Mouse (Mus musculus) intestine, embryonic 14.5 days (tissue): Measurements from ENCODE around the gene Ubl3. TPM values are rescaled to one million over a fixed set of nuclear protein-coding genes. Genes with fewer than 3 reads are reported as not detected.
A peak's percentile ranks its signal among the peaks of the same experiment; 100 is the strongest.

Experiments used
- ATAC-seq: fragments of 200-750 bp; cut with Nextera tagmentation; replicated peaks from 2 replicates; pipeline ENCODE4 v1.8.0; 2017; ENCODE audit warnings: low read depth, moderate number of reproducible peaks, moderate TSS enrichment, moderate library complexity; ENCODE audit not compliant: low FRiP score, low TSS enrichment
- DNase-seq: peaks from one replicate; pipeline ENCODE4 v3.0.0-alpha.2; 2018; ENCODE audit warnings: low spot score
- H3K27ac ChIP-seq: fragments of 300-500 bp; sonication (generic); 2 replicates; pipeline ENCODE4 v1.5.1; 2014; ENCODE audit warnings: low read depth, mild to moderate bottlenecking, control low read depth
- H3K27me3 ChIP-seq: fragments of 300-500 bp; sonication (generic); replicated peaks from 2 replicates; pipeline ENCODE4 v1.6.1; 2014; ENCODE audit warnings: low read length, control low read depth; ENCODE audit not compliant: control insufficient read depth, insufficient read depth
- H3K36me3 ChIP-seq: fragments of 300-500 bp; sonication (generic); 2 replicates; pipeline ENCODE4 v1.6.1; 2014; ENCODE audit warnings: low read length, control low read depth; ENCODE audit not compliant: control insufficient read depth, insufficient read depth
- H3K4me1 ChIP-seq: fragments of 300-500 bp; sonication (generic); replicated peaks from 2 replicates; pipeline ENCODE4 v1.6.1; 2014; ENCODE audit warnings: low read length, control low read depth, mixed read lengths; ENCODE audit not compliant: control insufficient read depth, insufficient read depth
- H3K4me2 ChIP-seq: fragments of 300-500 bp; sonication (generic); 2 replicates; pipeline ENCODE4 v1.6.1; 2014; ENCODE audit warnings: low read length
- H3K4me3 ChIP-seq: fragments of 300-500 bp; sonication (generic); 2 replicates; pipeline ENCODE4 v1.5.1; 2014; ENCODE audit warnings: low read depth, low read length, control low read depth, mixed read lengths
- H3K9ac ChIP-seq: fragments of 300-500 bp; sonication (generic); 2 replicates; pipeline ENCODE4 v1.6.1; 2014; ENCODE audit warnings: mild to moderate bottlenecking, low read length
- H3K9me3 ChIP-seq: fragments of 300-500 bp; sonication (generic); 2 replicates; pipeline ENCODE4 v1.6.1; 2016; ENCODE audit warnings: low read length, control low read depth; ENCODE audit not compliant: control insufficient read depth
- WGBS: fragments of 180-500 bp; shearing (Covaris S2); extraction: QIAGEN DNeasy Blood & Tissue Kit; methylation state at CpG from one replicate; pipeline ENCODE4 v1.1.7; 2014; 5-methylcytosine and 5-hydroxymethylcytosine counted together
- polyA plus RNA-seq: library from polyadenylated mRNA; unstranded; fragments of >200 nt; fragmentation: Nextera tagmentation; extraction: Ambion mirVana; gene quantifications from 2 replicates; pipeline ENCODE4 v1.2.1, GENCODE M21; 2014

The Ubl3 gene
- polyA plus RNA-seq, 1 experiment from 2014 or later = 75.4 TPM

- no peaks in the 10 kb centered on the region for H3K4me1 ChIP-seq
These were observed 47.2 kb downstream of the Ubl3 start for GRCm38 (mm10) chr5:148505381-148505780.

GRCm38 (mm10) chr5:148502237-148502636 lies 50.4 kb downstream of the Ubl3 start:
- H3K4me1 ChIP-seq = no peaks in the 10 kb centered on the region
- H3K4me3 ChIP-seq = no peak overlapping the region
- no peak overlapping the region for H3K27ac ChIP-seq
- H3K9ac ChIP-seq = no peak overlapping the region
- H3K9me3 ChIP-seq = no peaks in the 10 kb centered on the region
- H3K27me3 ChIP-seq = no peaks in the 10 kb centered on the region
- peaks cover 20% of the 10 kb centered on the region for H3K36me3 ChIP-seq
- ATAC-seq = no peak
- WGBS = 92% methylated on average over 6 of the region's 6 CpGs
- DNase-seq = no peak
- H3K4me2 ChIP-seq = no peak overlapping the region

More at GRCm38 (mm10) chr5:148505381-148505780, 47.2 kb downstream of the Ubl3 start:
- DNase-seq (no peak), ATAC-seq (no peak)
- H3K4me3 ChIP-seq = no peak overlapping the region
- H3K9me3 ChIP-seq = no peaks in the 10 kb centered on the region
- no peaks in the 10 kb centered on the region for H3K27me3 ChIP-seq
- no peak overlapping the region for H3K9ac ChIP-seq
- peaks cover 39% of the 10 kb centered on the region for H3K36me3 ChIP-seq
- no peak overlapping the region for H3K4me2 ChIP-seq
- H3K27ac ChIP-seq = no peak overlapping the region
- WGBS = 96% methylated on average over 17 of the region's 17 CpGs

GRCm38 (mm10) chr5:148501228-148501957 lies 51.2 kb downstream of the Ubl3 start:
- Histone ChIP-seq H3K4me2 (no peak overlapping the region), H3K27ac (no peak overlapping the region), H3K9ac (no peak overlapping the region), H3K9me3 (no peaks in the 10 kb centered on the region), H3K4me1 (no peaks in the 10 kb centered on the region), H3K4me3 (no peak overlapping the region), H3K36me3 (peaks cover 13% of the 10 kb centered on the region), H3K27me3 (no peaks in the 10 kb centered on the region)
- WGBS = 84% methylated on average over 6 of the region's 6 CpGs
- ATAC-seq (no peak), DNase-seq (no peak)

- Histone ChIP-seq H3K9me3 (no peaks in the 10 kb centered on the region), H3K4me3 (no peak overlapping the region), H3K9ac (no peak overlapping the region), H3K27ac (no peak overlapping the region), H3K27me3 (no peaks in the 10 kb centered on the region), H3K4me1 (no peaks in the 10 kb centered on the region), H3K4me2 (no peak overlapping the region), H3K36me3 (peaks cover 5% of the 10 kb centered on the region)
- ATAC-seq (no peak), DNase-seq (no peak)
- 75% methylated on average over 8 of the region's 8 CpGs for WGBS
These were observed 52.1 kb downstream of the Ubl3 start for GRCm38 (mm10) chr5:148500516-148500915.

GRCm38 (mm10) chr5:148499616-148500015 lies 53.0 kb downstream of the Ubl3 start:
- no peaks in the 10 kb centered on the region for H3K9me3 ChIP-seq
- H3K9ac ChIP-seq = no peak overlapping the region
- H3K4me2 ChIP-seq = no peak overlapping the region
- H3K36me3 ChIP-seq = no peaks in the 10 kb centered on the region; the same call in 1 of the 2 replicates
- H3K4me3 ChIP-seq = no peak overlapping the region
- DNase-seq (no peak), ATAC-seq (no peak)
- no peaks in the 10 kb centered on the region for H3K4me1 ChIP-seq
- H3K27ac ChIP-seq = no peak overlapping the region
- 70% methylated on average over 5 of the region's 5 CpGs for WGBS
- H3K27me3 ChIP-seq = no peaks in the 10 kb centered on the region

- no peak overlapping the region for H3K4me3 ChIP-seq
- ATAC-seq = no peak
- no peak overlapping the region for H3K4me2 ChIP-seq
- no peaks in the 10 kb centered on the region for H3K27me3 ChIP-seq
- no peaks in the 10 kb centered on the region for H3K4me1 ChIP-seq
- H3K36me3 ChIP-seq = no peaks in the 10 kb centered on the region
- H3K9me3 ChIP-seq = no peaks in the 10 kb centered on the region
- H3K9ac ChIP-seq = no peak overlapping the region
- no peak overlapping the region for H3K27ac ChIP-seq
- DNase-seq = no peak
- WGBS = 84% methylated on average over 6 of the region's 6 CpGs
These were observed 56.6 kb downstream of the Ubl3 start for GRCm38 (mm10) chr5:148495991-148496390.

- Histone ChIP-seq H3K27ac (no peak overlapping the region), H3K4me3 (no peak overlapping the region), H3K9ac (no peak overlapping the region), H3K9me3 (no peaks in the 10 kb centered on the region), H3K27me3 (no peaks in the 10 kb centered on the region), H3K4me2 (no peak overlapping the region), H3K36me3 (no peaks in the 10 kb centered on the region), H3K4me1 (no peaks in the 10 kb centered on the region)
- DNase-seq (peak; percentile 63), ATAC-seq (peak; percentile 44; the same call in 1 of the 2 replicates)
- 43% methylated on average over 10 of the region's 10 CpGs for WGBS
These were observed 57.4 kb downstream of the Ubl3 start for GRCm38 (mm10) chr5:148495173-148495572.

- Histone ChIP-seq H3K9ac (no peak overlapping the region), H3K4me3 (no peak overlapping the region), H3K36me3 (no peaks in the 10 kb centered on the region), H3K9me3 (no peaks in the 10 kb centered on the region), H3K4me2 (no peak overlapping the region), H3K27me3 (no peaks in the 10 kb centered on the region), H3K4me1 (no peaks in the 10 kb centered on the region), H3K27ac (no peak overlapping the region)
- WGBS = 99% methylated on average over 5 of the region's 5 CpGs
- ATAC-seq (no peak), DNase-seq (no peak)
These were observed 58.3 kb downstream of the Ubl3 start for GRCm38 (mm10) chr5:148494249-148494648.

- Histone ChIP-seq H3K9ac (no peak overlapping the region), H3K4me1 (no peaks in the 10 kb centered on the region), H3K4me3 (no peak overlapping the region), H3K27me3 (no peaks in the 10 kb centered on the region), H3K9me3 (no peaks in the 10 kb centered on the region), H3K36me3 (no peaks in the 10 kb centered on the region), H3K4me2 (no peak overlapping the region), H3K27ac (no peak overlapping the region)
- 90% methylated on average over 4 of the region's 4 CpGs for WGBS
- ATAC-seq = no peak
- no peak for DNase-seq
These were observed 59.6 kb downstream of the Ubl3 start for GRCm38 (mm10) chr5:148493025-148493424.
